Mouse (Mus musculus) stomach, postnatal 0 days (tissue): ENCODE data around the gene Grn.

ENCODE experiments used
- CTCF ChIP-seq: IDR thresholded peaks from 2 replicates; pipeline ENCODE4 v1.5.1; 2016; ENCODE audit warnings: antibody characterized with exemption, low read depth, mild to moderate bottlenecking, moderate library complexity
- EP300 ChIP-seq: optimal IDR thresholded peaks from 2 replicates; pipeline ENCODE3; 2016; ENCODE audit warnings: antibody characterized with exemption

DNA sequence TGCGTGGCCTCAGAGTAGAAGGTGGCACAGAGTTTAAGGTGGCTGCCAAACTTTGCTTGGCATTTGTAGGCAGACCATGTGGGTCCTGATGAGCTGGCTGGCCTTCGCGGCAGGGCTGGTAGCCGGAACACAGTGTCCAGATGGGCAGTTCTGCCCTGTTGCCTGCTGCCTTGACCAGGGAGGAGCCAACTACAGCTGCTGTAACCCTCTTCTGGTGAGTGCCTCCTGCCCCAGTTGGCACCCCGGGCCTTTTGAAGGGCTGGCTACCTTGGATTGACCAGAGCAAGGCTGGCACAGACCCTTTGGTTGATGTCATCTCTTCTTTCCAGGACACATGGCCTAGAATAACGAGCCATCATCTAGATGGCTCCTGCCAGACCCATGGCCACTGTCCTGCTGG, 2.8 kb downstream of the Grn start:
- no peak for TF ChIP-seq EP300
- TF ChIP-seq CTCF = no peak
